Mouse (Mus musculus) 3T3-L1 (cell line): ENCODE measurements around the gene Tespa1.
"Not testable (repeated sequence)": the region's sequence is repeated elsewhere in the genome, so short reads cannot be mapped to it uniquely, and the experiment has no call there.

Source experiments
- DNase-seq: peaks from one replicate; pipeline ENCODE4 v3.0.0-alpha.2; 2015; ENCODE audit warnings: low read depth, low spot score

The Tespa1 gene

DNA sequence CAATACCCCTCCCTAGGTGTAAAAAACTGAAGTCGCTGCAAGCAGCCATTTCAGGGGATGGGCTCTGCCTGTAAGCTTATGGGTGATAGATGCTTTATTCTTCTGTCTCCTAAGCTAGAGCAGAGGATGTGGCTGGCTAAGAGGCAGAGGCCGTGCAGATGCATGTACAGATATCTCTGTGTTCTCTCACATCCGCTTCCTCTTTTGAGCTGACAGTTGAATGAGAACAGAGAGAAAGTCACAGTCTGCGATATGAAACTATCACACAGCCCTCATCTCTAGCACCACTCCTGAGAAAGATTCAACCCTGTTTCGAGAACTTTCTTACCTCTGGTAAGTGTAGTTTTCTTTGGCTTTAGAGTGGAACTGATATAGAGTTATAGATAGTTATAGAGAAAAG, at the start of gene Tespa1:
Tespa1 (plus strand) TSS at position 234 of the 400 bp plus-strand sequence.
- DNase-seq = no peak

DNA sequence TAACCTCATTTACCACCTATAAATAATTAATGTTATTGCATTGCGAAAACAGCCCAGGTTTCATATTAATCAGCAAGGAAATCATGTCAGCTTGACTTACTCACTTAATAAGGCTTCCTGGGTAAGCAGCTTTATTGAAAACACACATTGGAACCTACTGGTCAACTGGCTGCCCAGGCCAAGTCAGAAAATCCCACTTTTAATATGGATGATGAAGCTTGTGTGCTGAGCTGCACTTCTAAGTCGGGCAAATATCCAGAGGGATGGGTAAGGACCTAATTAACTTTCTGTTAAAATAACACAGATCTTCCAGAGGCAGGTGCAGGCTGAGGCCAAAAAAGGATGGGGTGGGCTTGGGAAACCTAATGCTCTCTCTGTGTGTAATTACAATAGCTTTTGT, 46.9 kb upstream of the Tespa1 start:
- no peak for DNase-seq

DNA sequence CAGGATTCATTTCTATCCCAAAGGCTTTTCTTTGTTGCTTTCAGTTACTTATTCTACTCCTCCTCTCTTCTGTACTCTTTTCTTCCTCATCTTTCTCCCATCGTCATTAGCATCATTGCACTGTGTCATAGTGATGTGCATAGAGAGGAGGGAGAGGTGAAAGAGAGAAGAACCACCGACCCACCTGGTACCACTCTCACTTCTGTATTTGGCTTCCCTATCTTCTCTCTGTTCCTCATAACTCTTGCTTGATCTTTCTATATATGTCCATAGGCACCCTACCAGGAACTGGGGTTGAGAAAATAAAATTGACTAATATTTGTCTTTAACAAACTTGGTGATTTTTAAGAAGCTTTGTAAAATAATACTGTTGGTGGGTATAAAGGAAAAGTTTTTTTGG, 46.2 kb upstream of the Tespa1 start:
- no peak for DNase-seq

DNA sequence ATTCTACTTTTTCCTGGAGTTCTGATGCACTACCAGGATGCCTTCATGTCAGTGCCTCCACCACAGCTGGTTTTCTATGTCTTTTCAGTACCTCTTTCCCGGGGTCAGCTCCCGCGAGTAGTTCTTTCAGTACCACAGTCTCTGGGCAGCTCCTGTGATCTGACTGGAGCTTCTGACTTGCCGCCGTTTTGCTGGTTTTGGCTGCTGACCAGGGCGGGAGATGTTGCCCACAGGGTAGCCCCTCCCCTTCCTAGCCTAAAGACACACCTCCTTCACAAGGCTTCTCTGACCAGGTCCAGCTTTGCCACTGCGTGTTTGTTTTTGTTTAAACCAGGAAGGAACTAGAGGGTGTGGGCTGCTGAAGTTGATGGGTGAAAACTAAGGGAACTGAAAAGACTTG, 42.6 kb upstream of the Tespa1 start, which contains the start of gene Neurod4:
Neurod4 (minus strand) TSS at position 175 of the 400 bp plus-strand sequence.
- DNase-seq = peak; percentile 37

DNA sequence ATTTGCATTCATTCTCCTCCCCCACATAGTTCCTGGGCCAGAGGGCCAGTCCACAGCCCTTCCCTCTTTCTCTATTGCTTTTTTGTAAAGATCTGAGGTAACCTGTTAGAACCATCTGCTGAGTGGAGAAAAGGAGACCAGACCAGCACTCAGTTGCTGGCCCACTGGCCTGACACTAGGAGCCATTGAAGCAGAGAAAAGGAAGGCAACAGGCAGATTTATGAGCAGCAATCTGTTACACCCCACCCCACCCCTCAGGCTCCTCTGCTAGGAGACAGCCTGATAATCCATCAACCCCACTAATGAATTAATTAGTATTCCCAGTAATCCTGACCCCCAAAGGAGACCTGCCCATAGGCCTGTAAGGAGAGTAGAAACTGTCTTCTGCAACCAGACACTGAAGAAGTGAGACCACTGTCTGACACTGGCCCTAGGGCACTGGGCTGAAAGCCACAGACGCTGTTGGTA, 40.7 kb upstream of the Tespa1 start:
- no peak for DNase-seq

DNA sequence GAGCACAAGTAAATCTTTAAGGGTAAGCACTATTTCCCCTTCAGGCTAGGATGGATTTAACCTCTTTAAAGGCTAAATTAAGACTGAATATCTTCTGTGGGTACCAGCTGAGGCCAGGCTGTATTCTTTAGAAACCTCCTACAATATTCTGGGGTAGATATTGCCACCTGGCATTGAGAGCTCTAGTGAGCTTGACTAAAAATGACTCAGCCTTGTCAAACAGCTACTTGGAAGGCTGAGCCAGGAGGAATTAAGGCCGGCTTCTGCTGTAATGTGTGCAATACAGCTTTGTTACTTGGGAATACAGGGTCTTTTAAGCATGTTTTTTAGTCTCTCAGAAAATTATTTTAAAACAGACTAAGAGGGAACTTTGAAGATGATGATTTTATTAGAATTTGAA, 35.5 kb upstream of the Tespa1 start:
- DNase-seq = peak; percentile 11

DNA sequence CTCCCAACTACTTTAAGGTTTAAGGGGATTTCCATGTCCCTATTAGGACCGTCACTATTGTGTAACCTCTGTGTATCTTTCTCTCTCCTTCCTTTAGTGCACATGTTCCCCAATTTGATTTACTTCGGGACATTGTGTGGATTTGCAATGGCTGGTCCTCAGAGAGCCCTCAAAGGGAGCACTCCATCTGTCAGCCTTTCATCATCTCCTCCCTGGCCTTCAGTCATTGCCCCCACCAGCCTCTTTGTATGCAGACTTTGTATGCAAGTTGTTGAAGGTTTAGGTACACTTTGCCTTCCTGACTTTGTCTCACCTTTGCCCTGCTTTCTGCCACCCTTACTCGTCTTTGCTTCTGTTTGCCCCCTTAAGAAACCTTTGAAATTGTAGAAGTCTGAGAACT, 34.7 kb upstream of the Tespa1 start:
- no peak for DNase-seq

DNA sequence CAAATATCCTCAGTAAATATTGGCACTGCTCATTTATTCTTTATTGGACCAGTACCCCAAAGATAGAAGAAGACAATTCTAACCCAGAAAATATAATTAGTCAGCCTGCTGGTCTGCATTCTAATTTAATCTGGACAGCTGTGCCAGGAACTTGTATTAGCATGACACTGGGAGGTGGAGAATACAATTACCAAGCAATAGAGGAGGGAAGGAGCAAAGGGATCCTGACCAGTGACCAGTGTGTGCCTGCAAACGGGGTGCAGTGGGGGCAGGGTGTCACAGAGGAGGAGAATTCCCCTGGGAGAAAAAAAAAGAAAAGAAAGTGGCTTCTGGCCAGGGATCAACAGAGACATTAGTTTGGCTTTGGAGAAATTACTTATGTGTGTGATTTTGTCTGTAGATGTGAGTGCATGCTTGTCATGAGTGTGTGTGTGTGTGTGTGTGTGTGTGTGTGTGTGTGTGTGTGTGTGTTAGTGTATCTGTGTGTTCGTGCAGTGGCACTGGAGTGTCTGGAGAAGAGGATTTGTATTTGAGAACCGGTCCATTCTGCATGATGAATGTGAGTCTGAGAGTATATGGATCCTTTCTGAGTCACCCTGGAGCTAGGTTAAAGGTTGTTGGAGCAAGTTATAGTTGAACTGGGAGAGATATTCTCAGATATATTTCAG, 28.8 kb upstream of the Tespa1 start:
- DNase-seq = no peak

DNA sequence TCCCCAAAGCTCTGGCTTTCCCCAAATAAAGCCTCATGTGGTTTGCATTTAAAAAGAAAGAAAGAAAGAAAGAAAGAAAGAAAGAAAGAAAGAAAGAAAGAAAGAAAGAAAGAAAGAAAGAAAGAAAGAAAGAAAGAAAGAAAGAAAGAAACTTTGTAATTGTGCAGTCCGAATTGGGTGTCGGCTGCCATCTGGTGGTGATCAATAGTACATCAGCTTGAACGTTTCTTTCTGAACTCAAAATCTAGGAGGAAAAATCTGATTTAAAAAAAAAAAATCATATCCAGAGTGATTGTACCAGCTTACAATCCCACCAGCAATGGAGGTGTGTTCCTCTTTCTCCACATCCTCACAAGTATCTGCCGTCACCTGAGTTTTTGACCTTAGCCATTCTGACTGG, 23.9 kb upstream of the Tespa1 start:
- DNase-seq = peak; percentile 63

DNA sequence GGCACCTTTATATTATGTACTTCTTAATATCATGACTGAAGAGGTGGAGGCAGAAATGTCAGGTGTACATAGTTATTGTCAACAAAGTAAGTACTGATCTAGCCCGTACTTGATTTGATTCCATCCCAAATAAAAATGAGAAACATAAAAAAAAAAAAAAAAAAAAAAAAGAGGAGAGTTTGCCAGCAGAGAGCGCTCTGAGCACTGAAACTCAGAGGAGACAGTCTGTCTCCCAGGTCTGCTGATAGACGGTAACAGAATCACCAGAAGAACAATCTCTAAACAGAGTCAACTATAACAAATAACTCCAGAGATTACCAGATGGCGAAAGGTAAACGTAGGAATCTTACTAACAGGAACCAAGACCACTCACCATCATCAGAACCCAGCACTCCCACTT, 18.5 kb upstream of the Tespa1 start:
- not testable (repeated sequence) for DNase-seq

DNA sequence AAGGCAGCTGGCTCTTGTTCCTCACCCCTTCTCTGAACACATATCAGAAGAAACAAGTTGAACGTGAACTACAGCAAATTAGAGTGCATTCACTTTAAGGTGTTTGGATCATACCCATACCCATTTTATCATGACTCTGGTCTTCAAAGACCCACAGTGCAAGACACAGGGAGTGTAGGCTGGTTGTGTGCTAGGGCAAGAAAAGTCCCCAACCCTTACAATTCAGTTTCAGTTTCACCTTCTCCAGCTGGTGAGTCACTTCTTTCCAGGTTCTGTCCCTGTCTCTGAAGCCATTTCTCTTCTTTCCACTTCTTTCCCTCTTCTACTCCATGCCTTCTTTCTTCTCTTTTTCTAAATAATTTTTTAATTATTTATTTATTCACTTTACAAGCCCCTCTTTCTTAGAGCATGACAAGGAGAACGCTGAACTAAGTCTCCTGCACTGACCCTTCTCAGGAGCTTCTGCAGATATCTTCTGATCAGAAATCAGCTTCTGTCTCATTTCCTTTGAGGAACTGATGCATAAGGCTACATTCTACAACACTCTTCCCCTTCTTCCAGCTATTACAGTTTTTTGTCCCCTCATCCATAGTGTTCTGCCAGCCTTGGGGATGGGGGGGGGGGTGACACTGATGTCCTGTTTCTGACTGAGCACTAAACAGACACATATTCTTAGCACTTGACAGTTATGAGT, 11.0 kb upstream of the Tespa1 start:
- peak; percentile 21 for DNase-seq

DNA sequence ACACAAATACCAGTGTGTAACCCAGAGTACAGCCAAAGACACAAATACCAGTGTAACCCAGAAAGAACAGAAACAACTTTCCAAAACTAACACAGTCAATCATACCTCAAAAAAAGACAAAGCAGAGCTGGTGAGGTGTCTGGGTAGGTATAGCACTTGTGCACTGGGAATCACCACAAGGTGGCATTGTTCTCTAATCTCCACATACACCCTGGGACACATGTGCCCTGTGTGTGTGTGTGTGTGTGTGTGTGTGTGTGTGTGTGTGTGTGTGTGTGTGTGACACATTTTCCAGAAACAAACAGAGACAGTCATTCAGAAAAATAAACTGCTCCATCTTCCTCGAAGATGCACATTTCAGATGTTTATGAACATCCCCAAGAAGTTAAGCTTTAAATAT, 9.1 kb upstream of the Tespa1 start:
- DNase-seq = peak; percentile 65

DNA sequence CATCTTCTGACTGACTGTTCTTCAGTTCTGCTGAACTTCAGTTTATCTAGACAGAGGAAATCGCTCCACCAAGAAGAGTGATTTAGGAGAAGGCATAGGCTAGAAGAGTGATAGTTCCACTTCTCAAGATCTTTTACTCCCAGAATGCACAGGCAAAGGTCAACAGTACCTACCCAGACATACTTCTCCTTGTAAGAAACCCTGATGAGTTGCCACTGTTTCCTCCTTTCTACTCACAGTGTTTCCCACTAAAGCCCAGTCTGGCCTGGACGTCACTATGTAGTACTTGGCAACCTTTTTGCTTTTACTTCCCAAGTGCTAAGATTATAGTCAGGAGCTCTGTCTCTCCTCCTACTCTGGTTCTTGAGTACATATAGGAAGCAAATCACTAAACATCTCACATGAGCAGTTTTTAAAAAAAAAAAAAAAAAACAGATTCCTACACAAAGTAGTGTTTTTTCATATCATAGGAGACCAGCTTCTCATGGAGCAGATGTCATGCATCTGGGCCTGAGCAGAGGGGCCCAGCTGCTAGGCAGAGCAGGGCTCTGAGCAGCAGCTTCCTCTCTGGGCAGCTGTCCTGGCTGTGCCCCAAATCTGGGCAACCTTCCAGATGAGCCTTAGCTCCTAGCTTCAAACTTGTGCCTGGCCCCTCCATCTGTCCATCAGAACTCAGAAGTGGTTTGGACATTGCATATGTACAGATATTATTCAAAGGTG, 8.4 kb upstream of the Tespa1 start:
- peak; percentile 59 for DNase-seq

DNA sequence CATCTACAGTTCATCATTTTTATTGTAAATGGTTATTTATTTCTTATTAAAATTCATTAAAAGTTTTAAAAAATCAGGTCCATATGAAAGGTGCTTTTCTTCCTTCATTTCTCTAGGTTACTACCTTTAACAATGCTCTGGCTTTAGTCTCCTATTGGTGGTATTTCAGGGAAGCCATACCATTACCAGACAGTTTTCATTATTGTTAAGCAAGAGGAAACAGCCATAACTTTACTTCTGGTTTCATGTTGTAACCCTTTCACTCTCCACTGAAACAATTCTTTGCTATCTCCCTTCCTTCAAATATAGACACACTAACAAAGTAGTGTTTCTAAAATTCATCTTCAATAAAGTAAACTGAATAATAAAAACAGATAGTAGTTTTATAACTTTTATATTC, 6.8 kb upstream of the Tespa1 start:
- DNase-seq = no peak

DNA sequence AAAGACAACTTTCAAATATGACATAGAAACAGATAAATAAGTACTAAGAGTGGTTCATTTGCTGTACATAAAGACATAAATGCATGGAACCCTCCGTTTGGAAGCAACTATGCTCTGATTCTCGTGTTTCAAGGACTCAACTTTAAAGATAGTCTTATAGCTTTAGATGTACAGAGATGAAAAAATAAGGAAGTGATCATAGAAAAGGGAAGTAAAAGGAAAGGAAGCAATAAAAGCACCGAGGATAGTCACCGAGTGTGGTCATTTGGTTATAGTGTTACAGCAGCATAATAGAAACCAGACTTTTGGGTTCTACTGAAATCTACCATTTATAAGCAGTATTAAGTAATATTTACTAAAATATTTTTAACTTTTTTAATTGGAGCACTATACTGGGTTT, 4.0 kb upstream of the Tespa1 start:
- DNase-seq = no peak

DNA sequence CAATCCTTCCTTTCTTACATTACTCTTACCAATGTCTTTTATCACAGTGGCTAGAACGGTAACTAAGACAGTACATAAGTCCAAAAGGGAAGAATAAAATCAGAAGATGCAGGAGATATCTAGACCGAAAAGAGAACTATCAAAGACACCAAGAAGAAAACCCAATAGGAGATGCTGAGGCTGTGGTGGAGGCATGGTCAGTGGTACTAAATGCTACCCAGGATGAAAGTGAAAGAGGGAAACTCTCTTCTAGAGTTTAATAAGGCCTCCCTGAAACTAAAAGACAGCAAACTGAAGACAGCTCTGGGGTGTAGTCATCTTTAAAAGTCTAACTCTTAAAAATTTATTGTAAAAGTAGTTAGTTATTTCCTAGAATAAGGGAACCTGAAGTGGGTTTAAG, 2.0 kb upstream of the Tespa1 start:
- no peak for DNase-seq

DNA sequence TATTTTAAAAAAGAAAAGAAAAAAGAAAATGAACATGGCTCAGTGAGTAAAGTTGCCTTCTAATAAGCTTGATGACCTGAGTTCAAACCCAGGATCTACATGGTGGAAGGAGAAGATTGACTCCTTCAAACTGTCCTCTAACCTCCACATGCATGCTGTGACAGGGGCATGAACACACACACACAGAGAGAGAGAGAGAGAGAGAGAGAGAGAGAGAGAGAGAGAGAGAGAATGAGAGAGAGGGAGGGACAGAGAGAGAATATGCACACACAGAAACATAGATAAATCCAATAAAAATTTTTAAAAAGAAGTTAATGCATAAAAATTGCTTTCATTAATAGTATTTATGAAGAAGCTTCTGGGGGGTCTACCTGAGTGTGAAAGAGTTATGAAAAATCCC, 608 bp upstream of the Tespa1 start:
- DNase-seq = no peak

DNA sequence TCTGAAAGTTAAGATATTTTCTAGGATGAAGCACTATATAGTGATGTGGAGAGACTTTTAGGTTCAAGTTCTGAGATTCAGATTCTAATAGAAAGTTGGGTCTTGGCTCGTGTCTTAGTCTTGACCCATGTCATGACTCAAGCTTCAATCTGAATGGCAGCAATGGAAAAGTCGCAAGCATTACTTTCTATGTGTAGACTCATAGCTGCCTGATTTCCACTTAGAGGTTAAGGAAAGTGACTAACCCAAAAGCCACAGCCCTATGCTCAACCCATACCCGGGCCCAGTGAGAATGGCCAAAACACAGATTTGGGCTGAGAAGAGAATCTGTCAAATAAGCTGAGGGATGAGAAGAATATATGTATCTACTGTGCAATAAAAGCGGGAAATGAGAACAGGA, 1.6 kb downstream of the Tespa1 start:
- DNase-seq = no peak

DNA sequence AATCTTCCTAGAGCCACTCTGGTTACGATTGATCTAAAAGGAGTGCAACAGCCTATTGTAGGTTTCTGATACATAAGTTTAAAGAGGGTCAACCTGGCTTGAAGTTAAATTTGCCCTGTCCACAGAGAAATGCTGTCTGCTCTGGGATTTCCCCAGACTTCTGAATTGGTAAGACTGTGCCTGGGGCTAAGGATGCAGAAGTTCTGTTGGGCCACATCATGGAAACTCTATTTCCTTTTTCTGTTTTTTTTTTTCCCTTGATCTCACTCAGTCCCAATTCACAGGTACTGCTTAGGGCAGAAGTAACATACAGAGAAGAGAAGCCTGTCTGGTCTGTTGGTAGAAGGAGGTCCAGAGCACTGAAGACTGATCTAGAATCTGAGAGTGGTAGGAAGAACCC, 8.0 kb downstream of the Tespa1 start:
- DNase-seq = no peak

DNA sequence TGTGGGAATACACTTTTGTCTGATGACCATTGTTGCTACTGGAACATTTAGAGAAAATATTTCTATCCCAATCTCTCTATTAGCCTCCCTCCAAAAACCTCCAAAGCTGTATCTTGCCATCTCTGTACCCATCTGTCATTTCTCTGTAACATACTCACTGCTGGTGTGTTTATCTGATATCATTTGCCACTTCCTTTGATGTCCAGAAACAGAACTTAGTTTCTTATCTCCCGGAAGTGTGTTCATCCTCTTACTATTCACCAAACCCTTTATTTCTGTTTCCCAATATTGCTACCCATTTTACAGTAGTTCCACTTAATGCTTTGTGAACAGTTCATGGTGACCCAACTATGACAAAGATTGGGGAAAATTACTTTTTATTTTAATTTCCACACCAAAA, 13.7 kb downstream of the Tespa1 start:
- DNase-seq = no peak

DNA sequence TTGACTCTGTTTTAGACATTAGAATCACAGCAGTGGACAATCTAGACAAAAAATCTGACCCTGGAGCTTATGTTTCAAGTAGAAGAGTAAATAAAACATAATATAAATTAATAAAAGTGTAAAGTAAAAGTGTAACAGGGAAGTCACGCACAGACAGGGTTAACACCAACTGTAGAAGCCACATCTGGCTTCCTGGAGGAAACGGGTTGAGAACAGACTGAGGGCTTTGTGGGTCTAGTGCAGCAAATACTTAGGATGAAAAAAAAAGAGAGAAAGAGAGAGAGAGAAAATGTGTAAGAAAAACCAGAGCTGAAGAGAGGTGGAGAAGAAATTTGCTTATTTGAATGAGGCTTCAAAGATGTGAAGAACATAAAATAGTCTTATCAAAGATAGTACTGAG, 14.9 kb downstream of the Tespa1 start:
- DNase-seq = no peak

DNA sequence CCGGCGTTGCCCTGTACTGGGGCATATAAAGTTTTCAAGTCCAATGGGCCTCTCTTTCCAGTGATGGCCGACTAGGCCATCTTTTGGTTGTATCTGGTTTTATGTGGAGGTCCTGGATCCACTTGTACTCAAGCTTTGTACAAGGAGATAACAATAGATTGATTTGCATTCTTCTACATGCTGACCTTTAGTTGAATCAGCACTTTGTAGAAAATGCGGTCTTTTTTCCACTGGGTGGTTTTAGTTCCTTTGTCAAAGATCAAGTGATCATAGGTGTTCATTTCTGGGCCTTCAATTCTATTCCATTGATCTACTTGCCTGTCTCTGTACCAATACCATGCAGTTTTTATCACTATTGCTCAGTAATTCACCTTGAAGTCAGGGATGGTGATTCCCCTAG, 17.4 kb downstream of the Tespa1 start:
- DNase-seq = not testable (repeated sequence)

DNA sequence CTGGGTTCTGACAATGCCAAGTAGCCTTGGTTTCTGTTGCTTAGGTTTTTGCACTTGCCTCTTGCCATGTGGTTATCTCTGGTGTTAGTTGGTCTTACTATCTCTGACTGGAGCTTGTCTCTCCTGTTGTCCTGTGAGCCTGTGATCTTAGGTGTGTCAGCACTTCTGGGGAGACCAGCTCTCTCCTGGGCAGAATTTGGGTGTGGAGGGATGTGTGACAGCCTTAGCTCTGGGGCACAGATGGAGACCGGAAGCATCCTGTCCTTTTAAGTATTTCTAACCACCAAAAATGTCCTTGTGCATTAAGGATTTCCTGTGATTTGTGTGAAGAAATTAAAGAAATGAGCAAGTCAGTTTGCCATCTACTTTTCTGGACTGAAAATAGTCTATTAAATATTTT, 21.4 kb downstream of the Tespa1 start:
- DNase-seq = no peak
